Mouse (Mus musculus) hematopoietic stem cell, adult 5-6 weeks (primary cell): ENCODE data around the gene Syngr4. TPM values are rescaled to one million over a fixed set of nuclear protein-coding genes. Genes with fewer than 3 reads are reported as not detected.
A peak's percentile ranks its signal among the peaks of the same experiment; 100 is the strongest.
"Not testable (repeated sequence)": the region's sequence is repeated elsewhere in the genome, so short reads cannot be mapped to it uniquely, and the experiment has no call there.

Experiments used
- ATAC-seq, 2 experiments: fragments of 125-278 bp in 1 of 2; replicated peaks in 1 of 2; 2 replicates each; pipeline ENCODE4 v1.8.0; 2016 to 2017; ENCODE audit warnings: inconsistent platforms in 2 of 2, mild to moderate bottlenecking in 2 of 2, moderate number of reproducible peaks in 2 of 2, low read depth in 1 of 2, moderate TSS enrichment in 1 of 2; ENCODE audit not compliant: low FRiP score in 2 of 2, poor library complexity in 2 of 2, severe bottlenecking in 2 of 2, insufficient read depth in 1 of 2, low TSS enrichment in 1 of 2
- total RNA-seq: library from RNA; stranded (forward); fragments of 172-1452, 232-1000 nt; gene quantifications from 2 replicates; pipeline ENCODE4 v1.2.3, GENCODE M21; 2017

The Syngr4 gene
- not detected in 2 replicates for total RNA-seq

DNA sequence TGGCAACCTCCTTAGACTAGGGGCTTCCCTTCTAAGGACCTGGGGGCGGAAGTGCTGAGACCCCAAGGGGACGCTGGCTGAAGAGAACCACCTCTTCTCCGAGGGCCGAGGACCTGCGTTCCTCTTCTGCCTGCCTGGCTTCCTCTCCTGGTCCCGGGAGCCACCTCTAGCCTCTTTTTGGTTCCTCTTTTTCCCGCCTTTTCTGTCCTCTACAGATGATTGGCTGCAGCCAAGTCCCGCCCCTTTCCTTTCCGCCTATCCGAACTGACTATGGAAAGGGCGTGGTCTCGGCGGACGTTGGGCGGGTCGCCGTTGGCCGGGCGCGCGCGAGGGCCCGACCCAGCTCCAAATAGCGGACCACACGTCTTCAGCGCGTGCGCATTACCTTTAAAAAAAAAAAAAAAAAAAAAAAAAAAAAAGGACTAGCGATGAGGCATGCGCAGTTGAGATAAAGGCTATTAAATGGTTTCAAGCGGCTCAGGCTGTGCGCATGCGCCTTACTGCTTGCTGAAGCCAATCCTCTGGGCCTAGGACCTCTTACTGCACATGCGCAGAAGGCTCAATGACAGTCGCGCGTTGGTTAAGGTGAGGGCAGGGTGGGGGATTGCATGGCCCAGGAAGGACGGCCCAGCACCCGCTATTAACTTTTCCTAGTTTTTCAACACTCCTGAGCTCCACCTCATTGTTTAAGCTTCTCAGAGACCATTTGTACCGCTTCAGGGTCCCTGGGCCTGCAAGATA is at the start of gene Syngr4, which contains the start of gene Tmem143:
Gene Syngr4 (minus strand): TSS at position 198 of the 741 bp plus-strand sequence.
Gene Tmem143 (plus strand): TSS at position 425 of the 741 bp plus-strand sequence.
- peak; percentile 84 to 92 for ATAC-seq

DNA sequence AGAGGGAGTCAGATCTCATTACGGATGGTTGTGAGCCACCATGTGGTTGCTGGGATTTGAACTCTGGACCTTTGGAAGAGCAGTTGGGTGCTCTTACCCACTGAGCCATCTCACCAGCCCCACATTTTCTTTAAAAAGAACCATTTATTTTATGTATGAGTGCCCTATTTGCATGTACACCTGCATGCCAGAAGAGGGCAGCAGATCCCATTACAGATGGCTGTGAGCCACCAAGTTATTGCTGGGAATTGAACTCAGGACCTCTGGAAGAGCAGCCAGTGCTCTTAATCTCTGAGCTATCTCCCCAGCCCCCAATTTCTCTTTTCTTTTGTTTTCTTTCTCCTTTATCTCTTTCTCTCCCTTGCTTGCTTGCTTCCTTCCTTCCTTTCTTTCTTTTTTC is 46.8 kb upstream of the Syngr4 start:
- not testable (repeated sequence) for ATAC-seq

DNA sequence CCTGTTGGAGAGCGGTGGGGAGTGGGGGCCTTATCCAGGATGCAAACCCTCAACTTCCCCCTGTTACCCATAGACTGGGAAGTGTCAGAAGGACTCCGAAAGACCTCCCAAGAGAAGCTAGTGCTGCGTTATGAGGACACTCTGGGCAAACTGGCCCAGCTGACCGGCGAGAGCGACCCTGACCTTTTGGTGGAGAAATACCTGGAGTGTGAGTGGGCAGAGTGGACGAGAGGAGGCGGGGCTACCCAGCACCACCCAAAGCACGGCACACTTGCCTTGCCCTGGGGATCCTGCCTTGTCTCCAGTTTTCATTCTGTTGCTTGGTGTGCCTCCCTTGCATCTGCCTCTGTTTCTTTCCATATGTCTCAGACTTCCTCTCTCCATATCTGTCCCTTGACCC is 45.5 kb upstream of the Syngr4 start:
- no peak for ATAC-seq

DNA sequence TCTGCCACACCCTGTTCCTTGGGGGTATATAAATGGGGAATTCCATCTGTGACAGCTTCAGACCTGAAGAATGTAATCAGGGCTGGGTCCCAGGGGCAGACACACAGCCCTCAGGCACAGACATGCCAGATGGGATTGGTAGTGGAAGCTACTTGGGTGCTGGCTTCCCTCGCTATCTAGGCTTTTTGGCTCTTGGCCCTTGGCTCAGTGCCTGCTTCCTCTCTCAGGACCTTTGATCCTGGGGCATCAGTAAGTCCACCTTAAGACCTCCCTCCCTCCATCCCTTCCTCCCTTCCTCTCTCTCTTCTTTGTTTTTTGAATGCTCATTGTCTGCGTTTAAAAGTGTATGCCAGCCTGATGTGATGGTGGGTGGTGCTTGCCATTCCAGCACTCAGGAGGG is 43.3 kb upstream of the Syngr4 start:
- ATAC-seq: no peak

- ATAC-seq: peak; percentile 82 to 88; a peak in 3 of 4 replicates
Measured at GRCm38 (mm10) chr7:45935114-45935513, 38.6 kb upstream of the Syngr4 start.

DNA sequence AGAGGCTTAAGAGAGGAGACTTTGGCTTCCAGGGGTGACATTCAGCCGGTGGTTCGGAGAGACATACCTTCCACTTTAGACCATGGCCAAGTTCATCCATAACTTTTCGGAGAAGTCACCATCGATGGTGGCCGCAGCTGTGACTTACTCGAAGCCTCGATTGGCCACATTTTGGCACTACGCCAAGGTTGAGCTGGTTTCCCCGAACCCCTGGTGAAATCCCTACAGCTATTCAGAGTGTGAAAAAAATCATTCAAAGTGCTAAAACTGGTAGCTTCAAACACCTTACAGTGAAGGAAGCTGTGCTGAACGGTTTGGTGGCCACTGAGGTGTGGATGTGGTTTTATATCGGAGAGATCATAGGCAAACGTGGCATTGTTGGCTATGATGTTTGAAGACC is 37.3 kb upstream of the Syngr4 start:
- ATAC-seq: not testable (repeated sequence)

DNA sequence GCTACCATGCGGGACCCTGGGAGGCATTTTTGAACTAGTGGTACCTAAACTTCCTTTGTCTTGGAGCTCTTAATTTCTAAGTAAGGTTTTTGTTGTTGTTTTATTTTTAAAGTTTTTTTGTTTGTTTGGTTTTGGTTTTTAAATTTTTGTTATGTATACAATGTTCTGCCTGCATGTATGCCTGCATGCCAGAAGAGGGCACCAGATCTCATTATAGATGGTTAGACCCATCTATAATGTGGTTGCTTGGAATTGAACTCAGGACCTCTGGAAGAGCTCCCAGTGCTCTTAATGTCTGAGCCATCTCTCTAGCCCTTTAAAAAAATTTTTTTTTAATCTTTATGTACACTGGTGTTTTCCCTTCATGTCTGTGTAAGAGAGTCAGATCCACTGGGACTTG is 33.2 kb upstream of the Syngr4 start:
- no peak for ATAC-seq

DNA sequence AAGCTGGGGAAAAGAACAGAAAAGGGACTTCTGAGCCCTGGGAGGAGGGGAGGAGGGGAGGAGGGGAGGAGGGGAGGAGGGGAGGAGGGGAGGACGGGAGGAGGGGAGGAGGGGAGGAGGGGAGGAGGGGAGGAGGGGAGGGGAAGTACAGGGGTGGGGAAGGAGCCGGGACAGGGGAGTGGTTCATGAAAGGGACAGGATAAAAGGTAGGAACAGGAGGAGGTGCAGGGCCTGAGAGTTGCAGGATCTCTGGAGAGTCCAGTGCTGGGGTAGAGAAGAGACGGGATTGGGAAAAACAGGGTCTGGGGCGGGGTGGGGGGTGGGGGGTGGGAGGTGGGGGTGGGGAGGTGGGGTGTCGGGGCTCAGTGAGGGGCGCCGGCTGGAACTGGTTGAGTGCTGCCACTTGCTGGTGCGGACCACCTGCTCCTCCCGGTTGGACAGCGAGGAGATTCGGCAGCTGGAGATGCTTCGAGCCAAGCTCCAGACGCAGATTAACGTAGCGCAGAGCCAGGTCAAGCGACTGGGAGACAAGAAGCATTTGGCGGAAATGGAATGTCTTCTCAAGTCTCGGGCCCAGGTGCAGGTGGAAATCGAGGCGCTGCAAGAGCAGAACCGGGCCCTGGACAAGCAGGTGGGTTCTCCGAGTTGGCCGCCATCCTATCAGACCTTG is 32.2 kb upstream of the Syngr4 start:
- no peak for ATAC-seq

DNA sequence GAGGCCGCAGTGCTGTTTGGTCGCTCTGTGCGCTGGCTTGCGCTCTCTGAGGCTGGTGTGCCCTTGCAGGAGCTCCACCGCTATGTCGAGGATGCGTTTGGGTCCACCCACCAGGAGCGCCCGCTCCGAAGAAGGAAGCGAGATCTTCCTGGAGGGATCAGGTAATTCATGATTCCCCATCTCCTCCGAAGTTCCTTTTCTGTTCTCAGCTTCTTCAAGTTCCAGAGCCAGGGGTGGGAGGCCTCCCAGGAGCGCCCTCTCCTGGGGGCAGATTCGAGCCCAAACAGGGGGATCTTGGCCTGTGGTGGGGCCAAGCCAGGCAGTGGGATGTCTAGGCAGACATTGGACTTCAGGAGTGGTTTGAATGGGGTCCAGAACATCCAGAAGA is 27.9 kb upstream of the Syngr4 start:
- no peak for ATAC-seq

GRCm38 (mm10) chr7:45923762-45924428 is 27.4 kb upstream of the Syngr4 start, which contains the start of gene Ccdc114:
Ccdc114 (plus strand) TSS chr7:45924072.
- peak; percentile 34 to 36 for ATAC-seq

DNA sequence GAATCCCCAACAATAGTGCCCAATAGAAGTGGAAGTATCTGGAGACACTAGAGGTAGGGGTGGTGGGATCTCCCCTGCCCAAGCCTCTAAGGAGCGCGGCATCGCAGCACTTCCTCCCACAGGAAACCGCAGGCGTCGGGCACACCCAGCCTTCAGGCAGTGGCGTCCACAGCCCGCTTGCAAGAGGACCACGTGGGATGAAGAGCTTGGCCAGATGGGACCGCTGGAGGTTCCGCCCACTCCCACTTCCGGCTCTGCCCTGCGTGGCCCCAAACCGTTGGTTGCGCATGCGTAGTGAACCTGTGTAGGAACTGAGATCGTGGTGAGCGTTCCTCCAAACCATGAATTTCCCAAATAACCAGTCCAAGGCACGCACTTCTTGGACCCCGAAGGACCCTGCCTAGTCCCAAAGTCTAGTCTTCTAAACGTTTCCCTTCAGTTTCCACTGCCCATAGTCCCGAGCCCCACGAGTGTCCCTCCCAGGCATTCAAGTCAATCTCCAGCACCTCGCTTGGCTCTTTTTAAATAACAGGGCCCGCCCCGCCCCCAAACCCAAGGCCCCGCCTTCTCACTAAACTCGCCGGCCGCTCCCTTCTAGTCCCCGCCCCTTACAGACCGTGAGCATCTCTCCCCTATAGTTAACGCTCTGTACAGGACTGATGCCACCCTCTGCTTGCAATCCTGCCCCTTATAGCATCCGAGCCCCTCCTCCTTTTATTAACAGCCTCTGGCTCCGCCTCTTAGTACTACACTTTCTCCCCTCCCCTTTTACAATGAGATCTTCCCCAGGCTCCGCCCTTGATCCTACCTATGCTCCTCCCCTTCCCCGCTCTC is 26.6 kb upstream of the Syngr4 start:
- peak; percentile 65 to 82 for ATAC-seq

GRCm38 (mm10) chr7:45921950-45922600 is 25.6 kb upstream of the Syngr4 start:
- no peak for ATAC-seq

DNA sequence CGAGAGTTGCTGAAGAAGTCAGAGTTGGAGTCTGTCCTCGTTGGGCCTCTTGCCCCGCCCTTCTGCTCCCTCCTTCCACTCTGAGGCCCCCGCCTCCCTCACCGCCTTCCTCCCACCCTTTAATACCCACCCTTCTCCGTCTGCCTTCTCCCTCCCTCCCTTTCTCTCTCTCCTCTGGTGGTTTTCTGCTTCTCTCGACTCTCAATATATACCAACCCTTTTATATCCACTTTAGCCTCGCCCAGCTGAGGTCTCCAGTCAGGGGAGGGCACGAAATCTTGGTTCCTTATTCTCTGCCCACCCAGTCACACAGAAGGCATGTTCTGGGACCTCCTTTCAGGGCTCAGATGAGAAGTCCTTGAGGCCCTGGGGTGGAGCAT is 24.7 kb upstream of the Syngr4 start, which contains the start of gene Emp3:
Gene Emp3 (minus strand): TSS at position 163 of the 380 bp plus-strand sequence.
- ATAC-seq: peak; percentile 21 to 25

DNA sequence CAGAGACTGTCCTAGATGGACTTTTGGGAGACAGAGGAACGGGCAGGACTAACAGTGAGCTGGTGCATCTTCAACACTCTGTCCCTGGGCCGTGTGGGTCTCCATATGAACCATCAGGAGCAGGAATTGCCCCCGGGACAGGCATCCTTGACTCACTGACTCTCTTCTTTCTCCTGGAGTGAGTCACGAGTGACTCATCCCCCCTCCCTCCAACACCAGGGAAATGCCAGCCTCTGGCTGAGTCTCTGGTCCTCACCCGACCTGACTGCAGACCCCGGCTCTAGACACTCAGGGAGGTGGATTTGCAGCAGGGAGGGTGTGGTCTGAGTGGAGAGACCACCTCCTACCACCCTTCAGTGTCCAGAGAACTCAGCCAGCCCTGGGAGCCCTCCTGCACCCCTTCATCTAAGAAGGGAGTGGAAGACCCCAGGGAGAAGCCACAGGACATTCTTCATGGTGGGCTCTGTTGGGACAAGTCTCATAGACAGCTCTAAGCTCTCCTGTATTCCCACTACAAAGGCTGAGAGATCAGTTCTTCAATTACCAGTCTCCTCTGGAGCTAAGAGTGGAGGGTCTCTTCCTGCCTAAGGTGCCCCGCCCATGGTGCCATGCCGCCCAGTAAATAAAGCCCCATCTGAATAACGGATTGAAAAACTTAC is 24.2 kb upstream of the Syngr4 start:
- ATAC-seq: no peak

- no peak for ATAC-seq
Measured at GRCm38 (mm10) chr7:45919761-45920160, 23.2 kb upstream of the Syngr4 start.

DNA sequence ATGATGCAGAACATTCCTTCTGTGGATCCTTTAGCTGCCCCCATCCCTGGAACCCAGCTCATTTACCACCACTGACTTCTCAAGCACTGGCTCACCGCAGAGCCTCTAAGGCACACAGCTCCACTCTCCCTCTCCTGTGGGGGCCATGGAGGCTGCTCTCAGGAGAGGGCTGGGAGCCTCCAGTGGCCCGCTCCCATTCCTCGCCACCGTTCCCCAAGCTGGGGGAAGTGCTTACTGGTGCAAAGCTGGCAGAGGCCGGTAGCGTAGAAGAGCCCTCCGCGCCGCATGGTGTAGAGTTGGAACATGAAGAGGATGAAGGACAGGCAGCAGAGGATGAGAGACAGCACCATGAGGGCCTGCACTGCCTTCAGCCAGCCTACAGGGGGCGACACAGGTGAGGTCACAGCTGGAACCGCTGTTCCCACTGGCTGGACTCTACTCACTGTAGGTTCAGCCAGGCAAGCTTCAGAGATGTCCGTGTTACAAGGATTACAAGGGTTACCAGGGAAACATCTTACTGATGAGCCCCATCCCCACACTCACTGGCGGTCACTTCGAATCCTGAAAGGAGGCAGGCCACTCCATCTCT is 22.7 kb upstream of the Syngr4 start:
- no peak for ATAC-seq
